Mouse (Mus musculus) embryonic fibroblast, embryonic 13.5 days (primary cell): ENCODE results near the gene Rcor3. TPM values are rescaled to one million over a fixed set of nuclear protein-coding genes. Genes with fewer than 3 reads are reported as not detected.

Source experiments
- H3K27ac ChIP-seq: 2 replicates; pipeline ENCODE4 v1.5.1; 2012; ENCODE audit warnings: low read length, control low read depth, inconsistent platforms; ENCODE audit not compliant: insufficient read depth
- H3K4me1 ChIP-seq: 2 replicates; pipeline ENCODE4 v1.6.1; 2011; ENCODE audit warnings: low read length; ENCODE audit not compliant: control insufficient read depth, insufficient read depth
- H3K4me3 ChIP-seq: 2 replicates; pipeline ENCODE4 v1.5.1; 2011; ENCODE audit warnings: mild to moderate bottlenecking, control low read depth, low read length; ENCODE audit not compliant: insufficient read depth
- CTCF ChIP-seq: IDR thresholded peaks from 2 replicates; pipeline ENCODE4 v1.5.1; 2011; ENCODE audit warnings: mild to moderate bottlenecking, control low read depth, low read length, moderate library complexity, borderline replicate concordance; ENCODE audit not compliant: insufficient read depth
- POLR2A ChIP-seq: IDR thresholded peaks from 2 replicates; pipeline ENCODE4 v1.6.1; 2011; ENCODE audit warnings: low read depth, mild to moderate bottlenecking, control low read depth, low read length, moderate library complexity
- polyA plus RNA-seq: library from polyadenylated mRNA; stranded (reverse); fragments of >200 nt; gene quantifications from 2 replicates; pipeline ENCODE4 v1.2.4, GENCODE M21; 2011; ENCODE audit warnings: low read depth; ENCODE audit not compliant: missing spikeins, insufficient read length

Gene Rcor3
- polyA plus RNA-seq, 1 experiment: 50.2 TPM

DNA sequence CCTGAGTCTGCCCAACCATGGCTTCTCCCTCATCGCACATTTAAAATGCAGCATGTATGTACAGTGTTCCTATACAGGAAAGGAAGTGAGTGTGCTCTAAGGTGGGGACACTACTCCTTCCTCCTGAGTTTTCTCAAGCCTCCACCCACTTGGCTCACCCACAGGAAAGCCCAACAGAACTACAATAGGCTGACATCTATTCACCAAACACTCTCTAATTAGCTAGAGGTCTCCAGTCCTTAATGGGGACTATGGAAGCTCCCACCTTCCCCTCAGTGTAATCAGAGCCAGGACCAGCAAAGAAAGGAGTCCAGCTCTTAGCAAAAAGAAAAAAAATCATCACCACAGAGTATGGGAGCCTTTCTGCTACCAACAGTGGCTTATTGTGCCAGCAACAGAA, 63.0 kb downstream of the Rcor3 start:
- Histone ChIP-seq H3K27ac (no peak overlapping the region), H3K4me1 (peaks cover 13% of the 10 kb centered on the region; the same call in 1 of the 2 replicates), H3K4me3 (no peak overlapping the region)
- TF ChIP-seq CTCF (no peak), POLR2A (no peak)

DNA sequence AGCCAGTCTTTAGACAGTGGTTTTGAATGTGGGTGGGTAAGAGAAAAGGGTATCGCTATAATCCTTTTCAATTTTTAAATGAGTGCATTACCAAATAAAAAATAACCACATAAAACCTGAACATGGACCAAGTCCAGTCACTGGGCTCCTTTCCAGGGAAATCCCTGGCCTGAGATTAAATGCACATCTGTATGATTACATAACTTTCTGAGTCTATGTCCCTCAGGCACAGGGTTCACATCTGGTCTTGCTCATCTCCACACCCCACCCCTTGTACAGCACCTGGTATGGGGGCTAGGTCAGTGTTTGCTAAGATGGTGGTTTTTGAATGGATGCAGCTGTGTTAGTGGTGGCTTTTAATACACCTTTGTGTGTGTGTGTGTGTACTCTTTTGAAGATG, 65.4 kb downstream of the Rcor3 start:
- H3K4me1 ChIP-seq: peaks cover 11% of the 10 kb centered on the region; the same call in 1 of the 2 replicates
- TF ChIP-seq CTCF: no peak
- no peak for TF ChIP-seq POLR2A

DNA sequence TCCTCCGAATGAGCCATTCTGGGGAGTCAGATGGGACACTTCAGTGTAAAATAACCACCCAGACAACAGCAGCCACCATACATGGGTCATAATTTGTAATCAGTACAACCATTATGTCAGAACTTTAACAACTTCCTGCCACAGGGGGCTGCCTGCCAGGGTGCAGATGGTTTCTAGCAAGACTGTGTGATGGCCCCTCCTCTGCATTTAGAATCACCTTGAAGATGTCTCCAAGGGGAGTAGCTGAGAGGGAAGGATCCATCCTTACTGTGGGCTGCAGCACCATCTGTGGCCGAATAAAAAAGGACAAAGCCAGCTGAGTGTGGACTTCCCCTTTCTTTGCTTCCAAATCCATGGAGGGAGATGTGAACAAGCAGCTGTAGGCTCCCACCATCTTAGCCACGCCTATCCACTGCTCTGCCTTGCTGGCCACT, 67.2 kb downstream of the Rcor3 start:
- Histone ChIP-seq H3K4me3 (no peak overlapping the region), H3K4me1 (peaks cover 7% of the 10 kb centered on the region; the same call in 1 of the 2 replicates), H3K27ac (peak overlapping the region; percentile 22; the same call in 1 of the 2 replicates)
- TF ChIP-seq POLR2A (no peak), CTCF (no peak)

More for the DNA sequence above, 65.4 kb downstream of the Rcor3 start:
- Histone ChIP-seq H3K4me3 (no peak overlapping the region), H3K27ac (no peak overlapping the region)

GRCm38 (mm10) chr1:192069971-192070591, 67.8 kb downstream of the Rcor3 start:
- TF ChIP-seq POLR2A (no peak), CTCF (no peak)
- Histone ChIP-seq H3K27ac (peak overlapping the region; percentile 22; the same call in 1 of the 2 replicates), H3K4me1 (peaks cover 7% of the 10 kb centered on the region; the same call in 1 of the 2 replicates), H3K4me3 (no peak overlapping the region)

DNA sequence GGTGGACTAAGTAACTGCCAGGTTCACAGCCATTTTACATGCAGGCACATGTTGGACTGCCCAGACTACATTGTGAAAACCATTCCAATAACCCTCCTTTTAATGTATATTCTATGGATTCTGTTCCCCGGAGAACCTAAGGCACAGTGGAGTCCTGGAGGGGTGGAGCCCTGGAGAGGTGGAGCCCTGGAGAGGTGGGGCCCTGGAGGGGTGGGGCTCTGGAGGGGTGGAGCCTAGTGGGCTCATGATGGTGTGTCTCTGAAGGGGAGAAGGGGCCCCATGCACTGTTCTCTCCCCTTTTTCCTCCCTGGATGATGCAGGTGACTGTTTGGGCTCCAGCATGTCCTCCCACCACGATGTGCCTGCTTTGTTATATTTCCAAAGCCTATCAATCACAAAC, 69.7 kb downstream of the Rcor3 start:
- Histone ChIP-seq H3K4me1 (peaks cover 7% of the 10 kb centered on the region; the same call in 1 of the 2 replicates), H3K27ac (no peak overlapping the region), H3K4me3 (no peak overlapping the region)
- TF ChIP-seq CTCF (no peak), POLR2A (no peak)

GRCm38 (mm10) chr1:192066956-192067355, 70.9 kb downstream of the Rcor3 start:
- Histone ChIP-seq H3K27ac (no peak overlapping the region), H3K4me3 (no peak overlapping the region), H3K4me1 (peaks cover 5% of the 10 kb centered on the region; the same call in 1 of the 2 replicates)
- TF ChIP-seq POLR2A (no peak), CTCF (no peak)

- no peak for TF ChIP-seq POLR2A
- no peak for TF ChIP-seq CTCF
- Histone ChIP-seq H3K4me1 (peaks cover 3% of the 10 kb centered on the region), H3K27ac (no peak overlapping the region), H3K4me3 (no peak overlapping the region)
Measured at GRCm38 (mm10) chr1:192063209-192063946, 74.5 kb downstream of the Rcor3 start.

- TF ChIP-seq CTCF (no peak), POLR2A (no peak)
Measured at GRCm38 (mm10) chr1:192062682-192063081, 75.2 kb downstream of the Rcor3 start.

DNA sequence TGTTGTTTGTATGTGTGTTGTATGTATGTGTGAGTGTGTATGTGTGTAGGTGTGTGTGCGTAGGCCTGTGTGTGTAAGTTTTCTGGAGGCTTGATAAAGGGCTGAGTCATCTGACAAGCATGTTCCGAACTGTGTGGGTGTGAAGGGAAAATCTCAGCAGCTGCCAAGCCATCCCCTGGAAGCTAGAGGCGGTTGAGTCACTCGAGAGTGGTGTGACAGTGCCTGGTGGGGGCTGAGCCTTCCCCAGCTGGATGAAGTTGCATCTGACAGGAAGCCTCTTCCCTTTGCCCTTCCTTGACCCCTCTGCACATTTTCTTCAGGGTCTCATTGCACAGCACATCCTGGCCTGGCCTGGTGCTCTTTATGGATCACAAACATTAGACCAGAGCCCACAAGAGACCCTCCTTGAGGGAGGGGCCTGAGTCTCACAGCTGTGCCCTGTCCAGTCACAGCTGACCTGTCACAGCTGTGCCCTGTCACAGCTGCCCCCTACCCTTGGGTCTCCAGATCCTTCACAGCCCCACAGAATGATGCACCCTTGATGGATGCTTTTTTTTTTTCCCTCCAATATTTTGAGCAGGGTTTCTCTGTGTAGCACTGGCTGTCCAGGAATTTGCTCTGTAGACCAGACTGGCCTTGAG, 76.1 kb downstream of the Rcor3 start:
- no peak overlapping the region for H3K27ac ChIP-seq
- H3K4me1 ChIP-seq: peaks cover 3% of the 10 kb centered on the region
- TF ChIP-seq POLR2A (no peak), CTCF (no peak)
- no peak overlapping the region for H3K4me3 ChIP-seq

More at GRCm38 (mm10) chr1:192062682-192063081, 75.2 kb downstream of the Rcor3 start:
- Histone ChIP-seq H3K27ac (no peak overlapping the region), H3K4me1 (peaks cover 3% of the 10 kb centered on the region), H3K4me3 (no peak overlapping the region)

- no peak for TF ChIP-seq CTCF
- TF ChIP-seq POLR2A: no peak
- Histone ChIP-seq H3K27ac (no peak overlapping the region), H3K4me3 (no peak overlapping the region), H3K4me1 (peaks cover 3% of the 10 kb centered on the region)
Measured at GRCm38 (mm10) chr1:192058911-192059310, 79.0 kb downstream of the Rcor3 start.
